Mouse (Mus musculus): ENCODE results near the gene Sfxn5.

DNA sequence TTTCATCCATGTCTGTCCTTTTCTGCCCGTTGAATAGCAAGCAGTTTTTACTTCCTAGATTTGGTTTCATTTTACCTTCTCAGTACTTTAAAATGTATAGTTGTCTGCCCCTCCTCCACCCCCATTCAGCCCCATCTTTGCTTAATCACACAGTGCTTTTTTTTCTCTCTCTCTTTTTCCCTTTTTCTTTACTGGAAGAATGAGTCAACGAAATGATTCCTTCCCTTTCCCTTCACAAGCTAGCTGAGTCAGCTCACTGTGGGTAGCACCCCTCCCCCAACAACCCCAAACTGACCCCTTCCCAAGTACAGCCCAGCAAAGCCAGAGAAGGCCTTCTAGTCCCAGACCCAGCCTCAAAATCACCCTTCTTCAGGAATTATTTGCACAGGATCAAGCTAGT lies 8.1 kb downstream of the Sfxn5 start:
- TF ChIP-seq EP300 (IDR thresholded peaks at IDR 0.05) = no peak
- no peak for TF ChIP-seq CTCF (IDR thresholded peaks at IDR 0.05)
